Mouse (Mus musculus): ENCODE results near the gene Tmem216. TPM values are rescaled to one million over a fixed set of nuclear protein-coding genes. Genes with fewer than 3 reads are reported as not detected.
"Not testable (repeated sequence)": the region's sequence is repeated elsewhere in the genome, so short reads cannot be mapped to it uniquely, and the experiment has no call there.

The Tmem216 gene
- polyA plus RNA-seq, 1 experiment, result 13.8 TPM

DNA sequence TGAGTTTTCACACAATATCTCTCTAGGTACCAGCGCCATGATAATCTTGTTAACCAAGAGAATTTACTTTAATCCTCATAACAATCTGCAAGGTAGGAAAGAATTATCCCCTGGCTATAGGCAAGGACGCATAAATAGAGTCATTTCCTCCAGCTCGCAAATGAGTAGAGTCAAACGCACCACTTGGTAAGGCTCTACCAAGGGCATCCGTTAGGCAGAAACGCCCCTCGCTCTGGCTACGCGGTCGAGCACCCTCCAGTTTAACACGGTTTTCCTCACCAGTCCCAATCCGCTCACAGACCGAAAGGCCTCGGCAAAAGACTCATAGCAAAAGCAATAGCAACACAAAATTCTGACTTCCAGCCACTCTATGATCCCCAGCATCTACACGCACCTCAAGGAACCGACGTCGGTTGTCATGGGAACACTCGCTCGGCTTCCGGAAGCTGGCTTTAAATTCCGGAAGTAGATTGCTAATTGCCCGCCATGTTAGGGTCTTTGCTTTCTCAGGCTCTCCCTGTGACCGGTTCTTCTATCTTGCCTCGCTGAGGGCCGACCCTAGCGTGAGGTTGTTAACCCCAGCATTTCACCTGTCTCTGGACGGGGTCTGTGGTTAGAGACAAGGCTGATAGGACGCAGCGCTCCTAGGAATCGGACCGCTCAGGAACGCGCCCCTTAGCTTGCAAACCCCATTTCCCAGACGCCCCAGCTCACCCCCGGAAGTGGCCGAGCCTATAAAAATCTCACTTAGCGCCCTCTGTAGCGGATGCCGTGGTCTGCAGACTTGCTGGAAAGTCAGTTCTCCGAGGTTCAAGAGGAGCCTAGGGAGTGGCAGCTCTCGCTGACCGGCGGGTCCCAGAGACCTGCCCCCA lies 20.9 kb upstream of the Tmem216 start, which contains the start of the genes Cyb561a3 and Tmem138:
Gene Cyb561a3, plus strand, starts transcription at position 483 of the 872 bp plus-strand sequence.
Gene Tmem138, minus strand, starts transcription at position 673 of the 872 bp plus-strand sequence.
- peak; percentile 91 for DNase-seq (ENCODE audit: low read depth, low spot score)
- under 1% methylated on average over 44 of the region's 44 CpGs for WGBS

DNA sequence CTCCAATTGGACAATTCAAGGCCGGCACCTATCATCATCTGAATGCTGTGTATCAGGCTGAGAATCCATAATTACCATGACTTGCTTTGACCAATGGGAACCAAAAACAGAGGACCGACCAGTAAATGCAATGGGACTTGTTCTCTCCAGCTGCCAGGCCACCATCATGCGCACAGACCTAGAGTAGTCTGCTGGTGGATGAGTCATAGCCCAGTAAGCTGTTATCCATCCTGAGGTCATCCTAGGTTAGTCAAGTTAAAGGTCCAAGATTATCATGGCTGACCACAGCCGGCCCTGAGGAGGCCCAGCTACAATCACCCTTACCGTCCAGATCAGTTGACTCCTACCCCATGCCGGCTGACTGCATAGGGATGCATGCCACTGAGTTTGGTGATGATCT lies 13.6 kb upstream of the Tmem216 start:
- DNase-seq (ENCODE audit: low read depth, low spot score), result no peak
- WGBS, result 93% methylated on average over 6 of the region's 6 CpGs

- no peak for DNase-seq (ENCODE audit: low read depth, low spot score)
- WGBS, result 33% methylated on average over 4 of the region's 4 CpGs
These were observed 9.2 kb upstream of the Tmem216 start for GRCm38 (mm10) chr19:10565217-10565616.

DNA sequence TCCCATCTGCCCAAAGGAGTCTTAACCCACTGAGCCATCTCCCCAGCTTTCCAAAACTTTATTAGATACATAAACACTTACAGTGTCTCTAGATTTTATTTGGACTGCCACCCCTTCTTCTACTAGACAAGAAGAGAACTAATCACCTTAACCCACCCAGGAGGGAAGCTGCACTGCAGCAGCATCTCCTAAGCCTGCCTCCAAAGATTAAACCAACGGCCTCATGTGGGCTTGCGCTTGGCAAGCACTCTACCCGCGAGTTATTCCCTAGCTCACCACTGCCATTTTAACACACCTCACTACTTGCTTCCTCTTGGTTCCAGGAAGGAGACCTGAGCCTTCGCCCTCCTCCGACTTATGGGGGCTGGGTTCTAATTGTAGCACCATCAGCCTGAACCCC lies 8.2 kb upstream of the Tmem216 start:
- WGBS, result 80% methylated on average over 6 of the region's 6 CpGs
- no peak for DNase-seq (ENCODE audit: low read depth, low spot score)

DNA sequence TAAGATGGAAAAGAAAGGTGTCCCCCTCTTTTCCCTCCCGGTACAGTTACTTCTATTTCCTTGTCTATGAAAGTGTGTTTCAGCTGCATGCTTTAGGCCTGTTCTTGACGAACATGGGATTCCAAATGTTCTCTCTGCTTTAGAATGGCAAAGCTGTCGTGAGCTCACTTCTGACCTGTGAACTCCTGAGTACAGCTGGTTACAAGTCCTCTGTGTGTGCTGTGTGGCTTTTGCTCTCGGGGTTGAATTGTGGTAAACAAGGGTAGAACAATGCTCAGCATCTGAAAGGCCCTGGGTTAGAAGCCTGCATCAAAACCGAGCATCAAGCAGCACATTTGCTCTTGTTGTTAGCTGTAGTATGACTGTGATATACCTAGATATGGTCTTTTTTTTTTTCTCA lies 6.3 kb upstream of the Tmem216 start:
- no peak for DNase-seq (ENCODE audit: low read depth, low spot score)
- WGBS, result 64% methylated on average over 5 of the region's 5 CpGs

DNA sequence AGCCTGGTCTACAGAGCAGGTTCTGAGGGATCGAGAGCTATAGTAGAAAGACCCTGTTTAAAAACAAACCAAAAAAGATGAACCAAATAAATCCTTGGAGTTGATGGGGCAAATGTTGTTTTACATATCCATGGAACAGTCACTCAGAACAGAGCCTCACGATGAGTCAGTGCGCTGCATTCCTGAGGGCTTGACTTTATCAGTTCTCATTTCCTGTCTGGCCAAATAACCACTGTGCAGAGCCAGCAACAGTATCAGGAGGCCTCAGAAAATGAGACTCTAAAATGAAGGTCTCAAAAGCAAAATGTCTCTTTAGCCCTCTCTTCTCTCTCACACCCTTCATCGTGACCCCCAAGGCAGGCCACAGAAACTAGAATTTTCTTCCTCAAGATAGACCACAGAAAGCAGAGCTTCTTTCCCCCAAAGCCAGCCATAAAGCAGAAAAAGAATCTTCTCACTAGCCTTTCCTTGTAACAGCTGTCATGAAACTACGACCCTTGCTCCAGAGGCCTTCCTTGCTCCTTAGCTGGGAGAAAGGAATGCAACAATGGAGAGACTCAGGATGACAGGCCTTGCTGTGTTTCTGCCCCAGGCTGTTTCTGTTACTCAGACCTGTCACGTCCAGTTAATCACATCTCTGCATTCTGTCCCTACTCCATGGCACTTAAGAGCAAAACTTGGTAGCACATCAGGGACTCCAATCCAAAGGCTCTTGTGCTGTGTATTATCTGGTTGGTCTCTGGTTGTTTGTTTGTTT lies 5.7 kb upstream of the Tmem216 start:
- DNase-seq (ENCODE audit: low read depth, low spot score), result no peak
- WGBS, result 55% methylated on average over 6 of the region's 6 CpGs

DNA sequence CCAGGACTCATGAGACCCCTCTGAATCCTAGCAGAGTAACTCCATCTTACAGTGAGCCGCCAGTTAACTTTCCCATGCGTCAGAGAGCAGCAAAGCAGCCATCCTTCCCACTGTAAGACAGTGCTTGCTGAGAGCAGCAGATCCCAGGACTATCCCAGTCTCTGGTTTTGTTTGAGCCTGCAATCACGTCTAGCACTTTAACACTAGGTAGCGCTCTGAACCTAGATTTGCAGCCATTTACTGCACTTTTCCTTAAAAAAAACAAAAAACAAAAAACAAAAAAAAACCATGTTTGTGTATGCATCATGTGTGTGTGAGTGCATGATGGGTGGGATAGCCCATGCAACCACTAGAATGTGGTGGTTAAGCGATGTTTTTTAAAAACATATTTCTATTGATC lies 4.1 kb upstream of the Tmem216 start:
- WGBS, result 49% methylated on average over 5 of the region's 5 CpGs
- DNase-seq (ENCODE audit: low read depth, low spot score), result no peak

- WGBS, result 68% methylated on average over 4 of the region's 4 CpGs
- not testable (repeated sequence) for DNase-seq (ENCODE audit: low read depth, low spot score)
These were observed 1.9 kb upstream of the Tmem216 start for GRCm38 (mm10) chr19:10557837-10558375.

DNA sequence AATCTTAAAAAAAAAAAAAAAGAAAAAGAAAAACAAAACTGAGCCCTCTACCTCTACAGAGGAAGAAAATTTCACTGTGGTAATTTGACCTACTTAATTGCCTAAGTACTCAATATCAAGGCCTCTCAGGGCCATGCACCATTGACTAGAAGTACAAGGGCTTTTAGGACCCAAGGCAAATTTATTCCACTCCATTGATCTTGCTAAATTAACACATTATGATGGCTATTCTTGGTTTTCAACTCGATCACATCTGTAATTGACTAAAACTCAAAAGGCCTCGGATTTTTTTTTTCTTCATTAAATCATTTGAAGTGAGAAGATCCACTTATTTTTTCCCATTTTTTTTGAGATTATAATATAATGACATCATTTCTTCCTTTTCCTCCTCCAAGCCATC lies 1.4 kb upstream of the Tmem216 start:
- WGBS, result 87% methylated on average over 2 of the region's 2 CpGs
- DNase-seq (ENCODE audit: low read depth, low spot score), result no peak

DNA sequence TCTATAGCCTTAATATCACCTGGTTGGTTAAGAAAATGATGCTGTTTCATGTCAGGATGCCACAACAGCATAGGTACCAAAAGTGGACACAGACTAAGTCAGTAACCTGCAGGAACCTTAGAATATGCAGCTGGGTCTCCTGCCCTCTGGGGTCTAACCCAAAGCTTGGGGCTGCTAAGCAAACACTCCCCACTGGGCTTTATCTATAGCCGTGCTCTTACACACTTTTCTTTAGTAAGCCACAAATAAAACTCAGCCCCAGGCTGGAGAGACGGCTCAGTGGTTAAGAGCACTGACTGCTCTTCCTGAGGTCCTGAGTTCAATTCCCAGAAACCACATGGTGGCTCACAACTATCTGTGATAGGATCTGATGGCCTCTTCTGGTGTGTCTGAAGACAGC lies 963 bp upstream of the Tmem216 start:
- WGBS, result 80% methylated on average over 2 of the region's 2 CpGs
- DNase-seq (ENCODE audit: low read depth, low spot score), result no peak

DNA sequence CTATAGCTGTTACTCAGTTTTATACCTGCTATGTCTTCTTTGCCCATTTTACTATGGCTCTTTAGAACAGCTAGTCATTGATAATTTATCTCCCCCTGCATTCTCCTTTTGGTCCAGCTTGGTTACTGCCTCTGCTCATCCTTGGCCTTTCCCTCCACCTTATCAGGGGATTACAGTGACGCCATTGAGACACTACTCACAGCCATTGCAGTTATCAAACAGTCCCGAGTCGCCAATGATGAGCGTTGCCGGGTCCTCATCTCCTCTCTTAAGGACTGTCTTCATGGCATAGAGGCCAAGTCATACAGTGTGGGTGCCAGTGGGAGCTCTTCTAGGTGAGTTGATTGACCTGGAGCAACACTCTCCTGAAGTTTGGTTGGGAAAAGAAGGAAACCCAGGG lies 16.6 kb downstream of the Tmem216 start:
- 96% methylated on average over 5 of the region's 5 CpGs for WGBS

GRCm38 (mm10) chr19:10530082-10530481 lies 26.0 kb downstream of the Tmem216 start:
- DNase-seq (ENCODE audit: low read depth, low spot score), result no peak
- WGBS, result 89% methylated on average over 1 of the region's 1 CpGs

More for the DNA sequence above, 16.6 kb downstream of the Tmem216 start:
- no peak for DNase-seq (ENCODE audit: low read depth, low spot score)

- DNase-seq (ENCODE audit: low read depth, low spot score), result peak; percentile 18
- WGBS, result under 1% methylated on average over 11 of the region's 11 CpGs
These were observed 30.1 kb downstream of the Tmem216 start, which contains the start of gene Sdhaf2 for GRCm38 (mm10) chr19:10525910-10526309. TSS of gene Sdhaf2 (minus strand) at chr19:10526142.

DNA sequence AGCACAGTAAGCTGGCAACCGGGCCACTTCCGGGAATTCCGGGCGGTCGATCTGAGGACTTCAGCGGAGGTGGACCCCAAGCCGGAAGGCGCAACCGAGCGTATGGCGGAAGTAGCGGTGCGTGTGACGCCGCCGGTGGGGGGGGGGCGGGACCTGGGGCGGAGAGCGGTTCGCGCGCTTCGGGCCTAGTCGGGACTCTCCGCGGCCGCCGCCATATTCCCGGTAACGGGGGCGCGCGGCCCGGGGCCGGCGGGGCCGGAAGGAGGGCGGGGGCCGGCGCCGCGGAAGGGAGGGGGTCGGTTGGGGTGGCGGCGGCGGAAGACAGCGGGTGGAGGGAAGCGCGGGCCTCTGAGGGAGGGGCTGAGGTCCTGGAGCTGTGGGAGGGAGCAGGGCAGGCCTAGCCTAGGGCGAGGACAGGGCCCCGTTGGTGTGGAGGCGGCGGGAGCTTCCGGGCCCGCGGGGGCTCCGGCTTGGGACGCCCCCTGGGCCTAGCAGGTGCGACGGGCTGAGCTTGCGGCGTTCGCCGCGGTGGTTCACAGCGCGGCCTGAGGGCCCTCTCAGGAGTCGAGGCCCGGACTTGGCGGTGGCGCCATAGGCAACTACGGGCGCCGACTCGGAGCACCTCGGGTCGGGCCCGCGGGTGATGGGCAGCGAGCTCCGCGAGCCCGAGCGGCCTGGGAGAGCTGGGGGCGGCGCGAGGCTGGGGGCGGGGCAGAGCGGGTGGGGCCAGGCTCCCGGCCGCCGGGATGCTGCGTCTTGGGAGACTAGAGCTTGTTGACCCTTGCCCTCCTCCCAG lies 30.7 kb downstream of the Tmem216 start, which contains the start of gene Cpsf7:
Gene Cpsf7, plus strand, starts transcription at position 161 of the 796 bp plus-strand sequence.
- peak; percentile 77 for DNase-seq (ENCODE audit: low read depth, low spot score)
- under 1% methylated on average over 90 of the region's 93 CpGs for WGBS

- WGBS, result under 1% methylated on average over 19 of the region's 19 CpGs
These were observed 31.3 kb downstream of the Tmem216 start for GRCm38 (mm10) chr19:10524784-10525105.

GRCm38 (mm10) chr19:10523483-10524080 lies 32.5 kb downstream of the Tmem216 start:
- WGBS, result 56% methylated on average over 5 of the region's 5 CpGs
- DNase-seq (ENCODE audit: low read depth, low spot score), result no peak

More at GRCm38 (mm10) chr19:10524784-10525105, 31.3 kb downstream of the Tmem216 start:
- DNase-seq (ENCODE audit: low read depth, low spot score), result no peak

- DNase-seq (ENCODE audit: low read depth, low spot score), result no peak
- 47% methylated on average over 1 of the region's 1 CpGs for WGBS
These were observed 34.1 kb downstream of the Tmem216 start for GRCm38 (mm10) chr19:10521926-10522325.

- no peak for DNase-seq (ENCODE audit: low read depth, low spot score)
- WGBS, result 48% methylated on average over 1 of the region's 1 CpGs
These were observed 35.7 kb downstream of the Tmem216 start for GRCm38 (mm10) chr19:10520355-10520754.

DNA sequence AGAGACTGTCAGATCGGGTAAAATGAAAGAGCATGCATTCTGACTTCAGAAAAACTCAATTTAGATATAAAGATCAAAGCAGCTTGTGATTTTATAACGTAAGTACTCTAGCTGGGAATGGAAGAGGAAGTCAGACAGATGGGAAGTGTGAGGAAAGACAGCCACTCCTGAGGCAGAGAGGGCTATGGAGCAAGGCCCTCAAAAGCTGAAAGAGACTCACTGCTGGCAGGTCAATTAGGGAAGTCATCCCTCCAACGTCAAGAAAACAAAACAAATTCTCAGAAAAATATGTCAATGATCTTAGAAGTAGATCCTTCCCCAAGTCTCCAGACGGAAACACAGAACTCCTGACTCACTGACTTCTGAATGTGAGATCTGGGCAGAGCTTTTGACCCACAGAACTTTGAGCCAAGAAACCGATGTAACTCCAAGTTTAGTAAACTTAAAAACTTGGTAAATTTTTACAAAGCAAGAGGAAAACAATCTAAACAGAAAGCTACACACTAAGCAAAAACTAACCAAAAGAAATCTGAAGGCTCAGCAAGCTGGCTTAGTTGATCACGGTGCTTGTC lies 45.2 kb downstream of the Tmem216 start:
- 66% methylated on average over 6 of the region's 6 CpGs for WGBS
- DNase-seq (ENCODE audit: low read depth, low spot score), result no peak
